Mouse (Mus musculus): ENCODE measurements around the gene Plcb2. TPM values are rescaled to one million over a fixed set of nuclear protein-coding genes. Genes with fewer than 3 reads are reported as not detected.

The Plcb2 gene
- total and polyA plus RNA-seq, 3 experiments = 6.4 to 21.2 TPM; not detected in 1

GRCm38 (mm10) chr2:118695677-118696232 lies 32.5 kb downstream of the Plcb2 start:
- H3K79me2 ChIP-seq (ENCODE audit: control insufficient read depth, insufficient read depth, low read length, poor library complexity) = no peaks in the 10 kb centered on the region
- no peaks in the 10 kb centered on the region for H3K27me3 ChIP-seq (ENCODE audit: control insufficient read depth in 1 of 2, insufficient read depth in 2 of 2, low read length in 2 of 2)
- TF ChIP-seq SIN3A (IDR thresholded peaks at IDR 0.05; ENCODE audit: low read length) = peak; percentile 12; the same call in 1 of the 2 replicates
- TF ChIP-seq TBP (IDR thresholded peaks at IDR 0.05; ENCODE audit: low read depth, low read length) = no peak
- TF ChIP-seq RAD21 (IDR thresholded peaks at IDR 0.05; ENCODE audit: low read depth, low read length) = peak; percentile 83
- TF ChIP-seq NELFE (IDR thresholded peaks at IDR 0.05; ENCODE audit: low read depth, low read length) = no peak
- no peak for TF ChIP-seq USF1 (IDR thresholded peaks at IDR 0.05; ENCODE audit: low read depth, low read length)
- no peak for TF ChIP-seq ZKSCAN1 (IDR thresholded peaks at IDR 0.05; ENCODE audit: low read depth, low read length)
- TF ChIP-seq RCOR1 (IDR thresholded peaks at IDR 0.05; ENCODE audit: low read depth, low read length) = peak; percentile 86
- TF ChIP-seq SMC3 (IDR thresholded peaks at IDR 0.05; ENCODE audit: low read depth, low read length) = peak; percentile 95
- TF ChIP-seq MAFK (IDR thresholded peaks at IDR 0.05; ENCODE audit: borderline replicate concordance, low read depth, low read length) = no peak
- TF ChIP-seq ZC3H11A (IDR thresholded peaks at IDR 0.05; ENCODE audit: low read depth, low read length) = peak; percentile 87
- TF ChIP-seq CTCF (IDR thresholded peaks at IDR 0.05 in 2 of 3, conservative IDR thresholded peaks at IDR 0.05 in 1 of 3; ENCODE audit: control insufficient read depth in 1 of 3, insufficient read depth in 1 of 3, low read depth in 2 of 3, low read length in 3 of 3, poor library complexity in 1 of 3, severe bottlenecking in 1 of 3) = peak; percentile 77 to 88 (median 80)
- peak; percentile 81 for DNase-seq (ENCODE audit: low read depth, low spot score)
- no peaks in the 10 kb centered on the region for H3K9me3 ChIP-seq (replicated peaks; ENCODE audit: insufficient read depth, low read length)
- H3K36me3 ChIP-seq (ENCODE audit: control insufficient read depth in 1 of 2, insufficient read depth in 2 of 2, low read length in 2 of 2) = no peaks in the 10 kb centered on the region; a peak in 1 of 4 replicates
- H3K27ac ChIP-seq (ENCODE audit: control insufficient read depth, low read depth, low read length) = no peak overlapping the region
- H3K4me3 ChIP-seq (ENCODE audit: control insufficient read depth in 1 of 2, insufficient read depth in 1 of 2, low read depth in 2 of 2, low read length in 2 of 2) = no peak overlapping the region
- no peak overlapping the region for H3K9ac ChIP-seq (ENCODE audit: control insufficient read depth, low read depth, low read length, poor library complexity, severe bottlenecking)
- H3K4me1 ChIP-seq (ENCODE audit: control insufficient read depth in 1 of 2, insufficient read depth in 2 of 2, low read length in 2 of 2) = peaks cover 0 to 6% of the 10 kb centered on the region in 2 experiments; a peak in 1 of 4 replicates

DNA sequence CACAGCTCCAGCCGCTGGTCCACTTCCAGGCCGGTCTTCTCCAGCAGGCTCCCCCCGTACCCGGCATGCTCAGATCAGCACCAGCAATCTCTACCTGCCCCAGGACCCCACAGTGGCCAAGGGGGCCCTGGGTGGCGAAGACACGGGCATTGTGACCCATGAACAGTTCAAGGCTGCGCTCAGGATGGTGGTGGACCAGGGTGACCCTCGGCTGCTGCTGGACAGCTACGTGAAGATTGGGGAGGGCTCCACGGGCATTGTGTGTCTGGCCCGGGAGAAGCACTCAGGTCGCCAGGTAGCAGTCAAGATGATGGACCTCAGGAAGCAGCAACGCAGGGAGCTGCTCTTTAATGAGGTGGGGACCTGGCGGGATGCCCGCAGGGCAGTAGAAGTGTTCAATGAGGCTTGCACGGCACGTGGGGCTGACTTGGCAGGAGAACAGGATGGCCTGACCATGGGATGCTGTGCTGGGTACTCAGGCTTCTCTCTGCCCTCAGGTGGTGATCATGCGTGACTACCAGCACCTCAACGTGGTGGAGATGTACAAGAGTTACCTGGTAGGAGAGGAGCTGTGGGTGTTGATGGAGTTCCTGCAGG lies 34.8 kb downstream of the Plcb2 start:
- Histone ChIP-seq H3K9ac (ENCODE audit: control insufficient read depth, low read depth, low read length, poor library complexity, severe bottlenecking) (no peak overlapping the region), H3K79me2 (ENCODE audit: control insufficient read depth, insufficient read depth, low read length, poor library complexity) (no peaks in the 10 kb centered on the region), H3K4me3 (ENCODE audit: control insufficient read depth in 1 of 2, insufficient read depth in 1 of 2, low read depth in 2 of 2, low read length in 2 of 2) (no peak overlapping the region), H3K9me3 (replicated peaks; ENCODE audit: insufficient read depth, low read length) (no peaks in the 10 kb centered on the region), H3K4me1 (ENCODE audit: control insufficient read depth in 1 of 2, insufficient read depth in 2 of 2, low read length in 2 of 2) (no peaks in the 10 kb centered on the region), H3K27ac (ENCODE audit: control insufficient read depth, low read depth, low read length) (no peak overlapping the region), H3K36me3 (ENCODE audit: control insufficient read depth in 1 of 2, insufficient read depth in 2 of 2, low read length in 2 of 2) (no peaks in the 10 kb centered on the region), H3K27me3 (ENCODE audit: control insufficient read depth in 1 of 2, insufficient read depth in 2 of 2, low read length in 2 of 2) (no peaks in the 10 kb centered on the region)
- TF ChIP-seq ZNF384 (IDR thresholded peaks at IDR 0.05; ENCODE audit: low read depth, low read length) (no peak), MAX (IDR thresholded peaks at IDR 0.05; ENCODE audit: low read length) (no peak), TAL1 (IDR thresholded peaks at IDR 0.05; ENCODE audit: low read length) (no peak), KAT2A (conservative IDR thresholded peaks at IDR 0.05; ENCODE audit: low read depth, low read length) (no peak), TCF12 (IDR thresholded peaks at IDR 0.05; ENCODE audit: low read depth, low read length) (no peak), EP300 (IDR thresholded peaks at IDR 0.05; ENCODE audit: low read depth in 1 of 2, low read length in 2 of 2) (no peak), UBTF (IDR thresholded peaks at IDR 0.05; ENCODE audit: borderline replicate concordance, insufficient read depth, low read depth, low read length) (no peak), MYB (IDR thresholded peaks at IDR 0.05; ENCODE audit: low read depth, low read length) (no peak), MAZ (IDR thresholded peaks at IDR 0.05; ENCODE audit: low read depth, low read length) (no peak), NRF1 (IDR thresholded peaks at IDR 0.05; ENCODE audit: insufficient read depth, low read depth, low read length, poor library complexity, severe bottlenecking) (no peak), USF2 (IDR thresholded peaks at IDR 0.05; ENCODE audit: borderline replicate concordance in 1 of 2, insufficient read depth in 1 of 2, low read depth in 1 of 2, low read length in 2 of 2) (no peak), CHD1 (IDR thresholded peaks at IDR 0.05; ENCODE audit: low read depth, low read length) (no peak), RCOR1 (IDR thresholded peaks at IDR 0.05; ENCODE audit: low read depth, low read length) (no peak), SMC3 (IDR thresholded peaks at IDR 0.05; ENCODE audit: low read depth, low read length) (no peak), GABPA (IDR thresholded peaks at IDR 0.05; ENCODE audit: low read depth, low read length) (no peak), SIN3A (IDR thresholded peaks at IDR 0.05; ENCODE audit: low read length) (no peak), POLR2AphosphoS2 (IDR thresholded peaks at IDR 0.05; ENCODE audit: low read length) (no peak), MEF2A (IDR thresholded peaks at IDR 0.05; ENCODE audit: extremely low read depth, insufficient replicate concordance, low read depth, low read length, poor library complexity, severe bottlenecking) (no peak)
- DNase-seq (ENCODE audit: low read depth, low spot score) = no peak

Data from MEL (cell line).